9 mouse cellular contexts compared by ENCODE assay signal in genomic region chr12:81026995-81027942, GRCm38 (mm10). TPM values are rescaled to one million over a fixed set of nuclear protein-coding genes. Genes with fewer than 3 reads are reported as not detected.
DNase-seq lines count a peak whose midpoint lies in the region; ATAC-seq and TF ChIP-seq lines count a peak whose summit lies in the region.
"Had no signal": no experiment of that assay in that cellular context is flagged by ENCODE, and none has a peak within 500 bp of the region (broad histone marks: within the 10 kb centered on the region; RNA-seq: fewer than 3 reads in every experiment).

No protein-coding gene starts in this region.

- H3K36me3 ChIP-seq in hindbrain, embryonic 12.5 days = no peaks in the 10 kb centered on the region
- H3K36me3 ChIP-seq in liver, embryonic 16.5 days (ENCODE audit: control insufficient read depth, insufficient read depth) = no peaks in the 10 kb centered on the region

- no peaks in the 10 kb centered on the region for H3K9me3 ChIP-seq in hindbrain, embryonic 12.5 days (replicated peaks)
- no peaks in the 10 kb centered on the region for H3K9me3 ChIP-seq in liver, embryonic 16.5 days (replicated peaks; ENCODE audit: control insufficient read depth, low read length)

- peak; percentile 35 for TF ChIP-seq CTCF in layer of hippocampus, adult 2 months (conservative IDR thresholded peaks at IDR 0.05)

- H3K4me3 ChIP-seq in layer of hippocampus, adult 2 months = peak overlapping the region; percentile 58
- H3K4me3 ChIP-seq in hindbrain, embryonic 12.5 days = peak overlapping the region; percentile 77
- peak overlapping the region; percentile 60 for H3K4me3 ChIP-seq in liver, embryonic 16.5 days (ENCODE audit: low read depth, low read length)

- DNase-seq in layer of hippocampus, adult 2 months (ENCODE audit: low spot score in 2 of 2) = no peak
- no peak for DNase-seq in layer of hippocampus, adult 18-20 months (ENCODE audit: low spot score in 2 of 2)
- DNase-seq in ZHBTc4 (ENCODE audit: low read depth, low spot score) = peak; percentile 58
- DNase-seq in thymus, postnatal 14 days = peak; percentile 55
- no peak for DNase-seq in spleen, adult 18-20 months

- H3K9ac ChIP-seq in hindbrain, embryonic 12.5 days = peak overlapping the region; percentile 76
- peak overlapping the region; percentile 64 for H3K9ac ChIP-seq in liver, embryonic 16.5 days (ENCODE audit: low read depth, low read length)

- peaks cover 33% of the 10 kb centered on the region for H3K4me1 ChIP-seq in hindbrain, embryonic 12.5 days
- no peaks in the 10 kb centered on the region; the same call in 1 of the 2 replicates for H3K4me1 ChIP-seq in liver, embryonic 16.5 days (ENCODE audit: control insufficient read depth, low read depth, low read length)

- 4% methylated on average over 45 of the region's 45 CpGs for WGBS in hindbrain, embryonic 12.5 days
- WGBS in liver, embryonic 16.5 days (ENCODE audit: insufficient replicate concordance) = 1% methylated on average over 45 of the region's 45 CpGs

- H3K4me2 ChIP-seq in hindbrain, embryonic 12.5 days (replicated peaks) = peak overlapping the region; percentile 86
- peak overlapping the region; percentile 40 for H3K4me2 ChIP-seq in liver, embryonic 16.5 days (ENCODE audit: low read depth, low read length)

- peak overlapping the region; percentile 28; the same call in 1 of the 2 replicates for H3K27ac ChIP-seq in layer of hippocampus, adult 2 months
- H3K27ac ChIP-seq in hindbrain, embryonic 12.5 days = no peak overlapping the region
- peak overlapping the region; percentile 39; the same call in 1 of the 2 replicates for H3K27ac ChIP-seq in liver, embryonic 16.5 days (ENCODE audit: low read length)

- ATAC-seq in common myeloid progenitor, adult 5-6 weeks (replicated peaks; ENCODE audit: low read depth, poor library complexity, severe bottlenecking) = peak; percentile 61
- ATAC-seq in hindbrain, embryonic 12.5 days (ENCODE audit: low FRiP score) = peak; percentile 81
- peak; percentile 50; the same call in 1 of the 2 replicates for ATAC-seq in liver, embryonic 16.5 days (ENCODE audit: low read depth)

- H3K27me3 ChIP-seq in hindbrain, embryonic 12.5 days = peaks cover 24% of the 10 kb centered on the region
- H3K27me3 ChIP-seq in liver, embryonic 16.5 days (ENCODE audit: control insufficient read depth, insufficient read depth, low read depth, low read length) = peaks cover 30% of the 10 kb centered on the region

RNA-seq across cellular contexts. Expression of gene Smoc1, which starts 0.7 kb away (rescaled TPM):
- total RNA-seq in layer of hippocampus, adult 2 months (2021) = 1 to 10 TPM; 7.6 to 8.0 TPM
- 10 to 100 TPM in 1 of 2 experiments, 1 to 10 TPM in 1; 9.6 to 11.4 TPM for total RNA-seq in layer of hippocampus, adult 18-20 months (2021)
- total RNA-seq in common myeloid progenitor, adult 5-6 weeks (2017) = 0.34 and 0.96 TPM in 2 replicates
- polyA plus RNA-seq in hindbrain, embryonic 12.5 days (2016; fragmentation: Nextera tagmentation; extraction: Ambion mirVana) = 19.4 and 22.6 TPM in 2 replicates
- 14.2 and 15.9 TPM in 2 replicates for polyA plus RNA-seq in liver, embryonic 16.5 days (2015; fragmentation: Nextera tagmentation; extraction: Ambion mirVana)

RNA-seq across cellular contexts. Expression of gene Slc10a1, which starts 58.8 kb away (rescaled TPM):
- total RNA-seq in layer of hippocampus, adult 2 months (2021) = not detected
- not detected for total RNA-seq in layer of hippocampus, adult 18-20 months (2021)
- 2.3 TPM in 1 of 2 replicates, not detected in the other for total RNA-seq in common myeloid progenitor, adult 5-6 weeks (2017)
- 0.45 and 0.65 TPM in 2 replicates for polyA plus RNA-seq in hindbrain, embryonic 12.5 days (2016; fragmentation: Nextera tagmentation; extraction: Ambion mirVana)
- polyA plus RNA-seq in liver, embryonic 16.5 days (2015; fragmentation: Nextera tagmentation; extraction: Ambion mirVana) = 27.0 and 39.5 TPM in 2 replicates
- total RNA-seq: layer of hippocampus, postnatal 10 days had no signal

Comparison
In these comparisons a context has a peak if more than half of its experiments do, and no peak if none do; other contexts are left out.
1. DNase-seq: peak in ZHBTc4 (single experiment) and thymus, postnatal 14 days (single experiment); none in layer of hippocampus, adult 2 months (0 of 2), layer of hippocampus, adult 18-20 months (0 of 2) and spleen, adult 18-20 months (0 of 2).
2. Peak in every context shown above with its lines, with median percentiles within 50 percentile points of each other: H3K4me3 ChIP-seq and ATAC-seq.